8 mouse cellular contexts compared by ENCODE assay signal in genomic region chr8:87960061-87960749, GRCm38 (mm10). TPM values are rescaled to one million over a fixed set of nuclear protein-coding genes. Genes with fewer than 3 reads are reported as not detected.
A peak's percentile ranks its signal among the peaks of the same experiment; 100 is the strongest.
DNase-seq lines count a peak whose midpoint lies in the region; ATAC-seq lines count a peak whose summit lies in the region.

No protein-coding gene starts in this region.

- peak; percentile 91 for DNase-seq in adrenal gland, postnatal 10 days
- DNase-seq in embryo, embryonic 11 days, result peak; percentile 92
- DNase-seq in gastrocnemius, postnatal 36 days, result peak; percentile 60 to 72
- peak; percentile 76 to 81 for DNase-seq in left cerebral cortex, postnatal 14 days (ENCODE audit: low spot score in 2 of 2)
- peak; percentile 55 to 61 for DNase-seq in right cerebral cortex, postnatal 36 days (ENCODE audit: low spot score in 2 of 2)

- H3K4me2 ChIP-seq in intestine, embryonic 15.5 days (replicated peaks), result peak overlapping the region; percentile 98

- peaks cover 29% of the 10 kb centered on the region for H3K4me1 ChIP-seq in intestine, embryonic 15.5 days (replicated peaks)

- no peaks in the 10 kb centered on the region for H3K9me3 ChIP-seq in intestine, embryonic 15.5 days

- peak overlapping the region; percentile 85 for H3K4me3 ChIP-seq in intestine, embryonic 15.5 days (replicated peaks)

- under 1% methylated on average over 57 of the region's 76 CpGs for WGBS in intestine, embryonic 15.5 days

- ATAC-seq in intestine, embryonic 15.5 days, result peak; percentile 64
- ATAC-seq in megakaryocyte progenitor cell, adult 5-6 weeks (replicated peaks; ENCODE audit: poor library complexity), result peak; percentile 36; the same call in 1 of the 2 replicates
- ATAC-seq in erythroblast, adult 5-6 weeks (replicated peaks; ENCODE audit: low FRiP score, poor library complexity, severe bottlenecking), result no peak

- H3K27me3 ChIP-seq in intestine, embryonic 15.5 days (replicated peaks), result peaks cover 44% of the 10 kb centered on the region

- H3K9ac ChIP-seq in intestine, embryonic 15.5 days, result peak overlapping the region; percentile 88

- intact Hi-C loops in gastrocnemius, postnatal 36 days (cut with DNase I), result loop anchor here (5.0 to 10.0 kb wide), 4 partner anchors 62 to 298 kb away; no protein-coding TSS in a partner anchor
- intact Hi-C loops in left cerebral cortex, postnatal 14 days (cut with DNase I), result loop anchor here (5.0 kb wide), 1 partner anchor 243 kb away; no protein-coding TSS in a partner anchor

- peak overlapping the region; percentile 84 for H3K27ac ChIP-seq in intestine, embryonic 15.5 days

- no peaks in the 10 kb centered on the region for H3K36me3 ChIP-seq in intestine, embryonic 15.5 days

RNA-seq across cellular contexts. Expression of gene Zfp423, which starts 0.8 kb away (rescaled TPM):
- 10 to 100 TPM; 19.6 to 35.2 TPM for total RNA-seq in adrenal gland, postnatal 10 days (2021)
- 10 to 100 TPM; 11.5 to 19.6 TPM for total RNA-seq in gastrocnemius, postnatal 36 days (2021)
- polyA plus RNA-seq in intestine, embryonic 15.5 days (2015; fragmentation: Nextera tagmentation; extraction: Ambion mirVana), result 5.0 and 5.5 TPM in 2 replicates
- total RNA-seq in left cerebral cortex, postnatal 14 days (2021), result 10 to 100 TPM; 20.4 to 27.4 TPM
- total RNA-seq in megakaryocyte progenitor cell, adult 5-6 weeks (2015), result not detected in 2 replicates
- not detected in 2 replicates for total RNA-seq in megakaryocyte progenitor cell, adult 5-6 weeks (2017)
- not detected in 2 replicates for total RNA-seq in erythroblast, adult 5-6 weeks (2015; ENCODE audit: low replicate concordance)
- 3.2 TPM in 1 of 2 replicates, not detected in the other for total RNA-seq in erythroblast, adult 5-6 weeks (2017; ENCODE audit: low replicate concordance)
